Mouse (Mus musculus): ENCODE measurements around the gene Tmem245.

GRCm38 (mm10) chr4:56864417-56865001, 82.7 kb downstream of the Tmem245 start:
- TF ChIP-seq CTCF (IDR thresholded peaks at IDR 0.05; ENCODE audit: borderline replicate concordance, insufficient read depth, low read depth, low read length) (no peak), POLR2A (IDR thresholded peaks at IDR 0.05; ENCODE audit: borderline replicate concordance, insufficient read depth, low read length) (no peak)
